Mouse (Mus musculus): ENCODE data around the gene Spata2l. TPM values are rescaled to one million over a fixed set of nuclear protein-coding genes. Genes with fewer than 3 reads are reported as not detected.
"Not testable (repeated sequence)": the region's sequence is repeated elsewhere in the genome, so short reads cannot be mapped to it uniquely, and the experiment has no call there.

The Spata2l gene
- 3.5 and 6.8 TPM in 2 replicates for total RNA-seq (2017)

GRCm38 (mm10) chr8:123235520-123236497 lies at the start of gene Spata2l:
Gene Spata2l (minus strand): TSS chr8:123236233.
- ATAC-seq (ENCODE audit: extremely low read depth, insufficient number of reproducible peaks, low FRiP score, poor library complexity, severe bottlenecking) = peak; percentile 90

GRCm38 (mm10) chr8:123284493-123284892 lies 48.5 kb upstream of the Spata2l start:
- ATAC-seq (ENCODE audit: extremely low read depth, insufficient number of reproducible peaks, low FRiP score, poor library complexity, severe bottlenecking) = no peak

- ATAC-seq (ENCODE audit: extremely low read depth, insufficient number of reproducible peaks, low FRiP score, poor library complexity, severe bottlenecking) = peak; percentile 22; the same call in 1 of the 2 replicates
Observed at GRCm38 (mm10) chr8:123283991-123284390, 48.0 kb upstream of the Spata2l start.

GRCm38 (mm10) chr8:123282994-123283393 lies 47.0 kb upstream of the Spata2l start:
- 0 out of 2 replicates have a peak, but pooled peaks have one; percentile 22 for ATAC-seq (ENCODE audit: extremely low read depth, insufficient number of reproducible peaks, low FRiP score, poor library complexity, severe bottlenecking)

GRCm38 (mm10) chr8:123280302-123281094 lies 44.5 kb upstream of the Spata2l start:
- peak; percentile 72 for ATAC-seq (ENCODE audit: extremely low read depth, insufficient number of reproducible peaks, low FRiP score, poor library complexity, severe bottlenecking)

- ATAC-seq (ENCODE audit: extremely low read depth, insufficient number of reproducible peaks, low FRiP score, poor library complexity, severe bottlenecking) = no peak; the same call in 1 of the 2 replicates
Observed at GRCm38 (mm10) chr8:123279828-123280227, 43.8 kb upstream of the Spata2l start.

GRCm38 (mm10) chr8:123278445-123278844 lies 42.4 kb upstream of the Spata2l start:
- no peak for ATAC-seq (ENCODE audit: extremely low read depth, insufficient number of reproducible peaks, low FRiP score, poor library complexity, severe bottlenecking)

GRCm38 (mm10) chr8:123275096-123275495 lies 39.1 kb upstream of the Spata2l start:
- ATAC-seq (ENCODE audit: extremely low read depth, insufficient number of reproducible peaks, low FRiP score, poor library complexity, severe bottlenecking) = no peak

GRCm38 (mm10) chr8:123274447-123274846 lies 38.4 kb upstream of the Spata2l start:
- no peak for ATAC-seq (ENCODE audit: extremely low read depth, insufficient number of reproducible peaks, low FRiP score, poor library complexity, severe bottlenecking)

- no peak for ATAC-seq (ENCODE audit: extremely low read depth, insufficient number of reproducible peaks, low FRiP score, poor library complexity, severe bottlenecking)
Observed at GRCm38 (mm10) chr8:123271901-123272300, 35.9 kb upstream of the Spata2l start.

GRCm38 (mm10) chr8:123271147-123271546 lies 35.1 kb upstream of the Spata2l start:
- ATAC-seq (ENCODE audit: extremely low read depth, insufficient number of reproducible peaks, low FRiP score, poor library complexity, severe bottlenecking) = no peak

GRCm38 (mm10) chr8:123267926-123268656 lies 32.1 kb upstream of the Spata2l start:
- ATAC-seq (ENCODE audit: extremely low read depth, insufficient number of reproducible peaks, low FRiP score, poor library complexity, severe bottlenecking) = no peak

- ATAC-seq (ENCODE audit: extremely low read depth, insufficient number of reproducible peaks, low FRiP score, poor library complexity, severe bottlenecking) = not testable (repeated sequence)
Observed at GRCm38 (mm10) chr8:123257593-123257992, 21.6 kb upstream of the Spata2l start.

GRCm38 (mm10) chr8:123257114-123257513 lies 21.1 kb upstream of the Spata2l start:
- ATAC-seq (ENCODE audit: extremely low read depth, insufficient number of reproducible peaks, low FRiP score, poor library complexity, severe bottlenecking) = no peak

GRCm38 (mm10) chr8:123255170-123255569 lies 19.1 kb upstream of the Spata2l start:
- ATAC-seq (ENCODE audit: extremely low read depth, insufficient number of reproducible peaks, low FRiP score, poor library complexity, severe bottlenecking) = no peak

GRCm38 (mm10) chr8:123254099-123254885 lies 18.3 kb upstream of the Spata2l start, which contains the start of the genes Zfp276 and Vps9d1:
Gene Zfp276 (plus strand): TSS chr8:123254195.
Gene Vps9d1 (minus strand): TSS chr8:123254348.
- peak; percentile 78 for ATAC-seq (ENCODE audit: extremely low read depth, insufficient number of reproducible peaks, low FRiP score, poor library complexity, severe bottlenecking)

- no peak for ATAC-seq (ENCODE audit: extremely low read depth, insufficient number of reproducible peaks, low FRiP score, poor library complexity, severe bottlenecking)
Observed at GRCm38 (mm10) chr8:123253451-123254098, 17.5 kb upstream of the Spata2l start.

GRCm38 (mm10) chr8:123252925-123253324 lies 16.9 kb upstream of the Spata2l start:
- no peak for ATAC-seq (ENCODE audit: extremely low read depth, insufficient number of reproducible peaks, low FRiP score, poor library complexity, severe bottlenecking)
